Mouse (Mus musculus) R1 (cell line): ENCODE data around the gene Kcnq5.
"Not testable (repeated sequence)": the region's sequence is repeated elsewhere in the genome, so short reads cannot be mapped to it uniquely, and the experiment has no call there.

Experiments
- DNase-seq: peaks from one replicate; pipeline ENCODE4 v3.0.0-alpha.2; 2018; ENCODE audit warnings: low read depth, low spot score

The Kcnq5 gene

GRCm38 (mm10) chr1:21488645-21489044, 473.1 kb downstream of the Kcnq5 start:
- no peak for DNase-seq

- DNase-seq: no peak
These were observed 475.5 kb downstream of the Kcnq5 start for GRCm38 (mm10) chr1:21486266-21486665.

GRCm38 (mm10) chr1:21469311-21469710, 492.4 kb downstream of the Kcnq5 start:
- DNase-seq: no peak

GRCm38 (mm10) chr1:21466431-21466830, 495.3 kb downstream of the Kcnq5 start:
- DNase-seq: no peak

- peak; percentile 59 for DNase-seq
These were observed 500.6 kb downstream of the Kcnq5 start for GRCm38 (mm10) chr1:21460941-21461689.

- DNase-seq: no peak
These were observed 503.2 kb downstream of the Kcnq5 start for GRCm38 (mm10) chr1:21458581-21458980.

GRCm38 (mm10) chr1:21455971-21456370, 505.8 kb downstream of the Kcnq5 start:
- no peak for DNase-seq

GRCm38 (mm10) chr1:21448227-21448626, 513.5 kb downstream of the Kcnq5 start:
- no peak for DNase-seq

- no peak for DNase-seq
These were observed 525.0 kb downstream of the Kcnq5 start for GRCm38 (mm10) chr1:21436753-21437152.

- DNase-seq: no peak
These were observed 526.9 kb downstream of the Kcnq5 start for GRCm38 (mm10) chr1:21434853-21435252.

- no peak for DNase-seq
These were observed 530.1 kb downstream of the Kcnq5 start for GRCm38 (mm10) chr1:21431666-21432065.

GRCm38 (mm10) chr1:21428079-21428478, 533.7 kb downstream of the Kcnq5 start:
- no peak for DNase-seq

GRCm38 (mm10) chr1:21425654-21426053, 536.1 kb downstream of the Kcnq5 start:
- DNase-seq: no peak

- no peak for DNase-seq
These were observed 542.4 kb downstream of the Kcnq5 start for GRCm38 (mm10) chr1:21419370-21419769.

- DNase-seq: no peak
These were observed 549.6 kb downstream of the Kcnq5 start for GRCm38 (mm10) chr1:21412197-21412555.

- DNase-seq: peak; percentile 79
These were observed 550.2 kb downstream of the Kcnq5 start for GRCm38 (mm10) chr1:21411331-21412196.

GRCm38 (mm10) chr1:21407266-21407665, 554.5 kb downstream of the Kcnq5 start:
- no peak for DNase-seq

- DNase-seq: peak; percentile 17
These were observed 558.9 kb downstream of the Kcnq5 start for GRCm38 (mm10) chr1:21402804-21403203.

- no peak for DNase-seq
These were observed 570.5 kb downstream of the Kcnq5 start for GRCm38 (mm10) chr1:21391138-21391671.

GRCm38 (mm10) chr1:21383256-21383655, 578.5 kb downstream of the Kcnq5 start, which contains the start of gene Khdc1b:
TSS of gene Khdc1b (plus strand) at chr1:21383556.
- DNase-seq: no peak

- DNase-seq: not testable (repeated sequence)
These were observed 593.7 kb downstream of the Kcnq5 start, which contains the start of gene Khdc1c for GRCm38 (mm10) chr1:21368031-21368430. TSS of gene Khdc1c (plus strand) at chr1:21368331.

- no peak for DNase-seq
These were observed 612.4 kb downstream of the Kcnq5 start, which contains the start of gene Khdc1a for GRCm38 (mm10) chr1:21349341-21349740. TSS of gene Khdc1a (plus strand) at chr1:21349641.
